Mouse (Mus musculus) Muller cell, postnatal 12 days (primary cell): ENCODE measurements at regions not wholly inside any gene's neighbourhood (a gene's known extent, or its start where the extent isn't known, plus 50 kb on each side); places are given as distances from the start of the nearest gene placed in this dataset.

Experiments used
- DNase-seq: peaks from one replicate; pipeline ENCODE4 v3.0.0-alpha.2; 2015; ENCODE audit errors: inconsistent ontology term

- no peak for DNase-seq
Measured at GRCm38 (mm10) chr3:72735011-72735410, 232.7 kb downstream of the Sis start.

DNA sequence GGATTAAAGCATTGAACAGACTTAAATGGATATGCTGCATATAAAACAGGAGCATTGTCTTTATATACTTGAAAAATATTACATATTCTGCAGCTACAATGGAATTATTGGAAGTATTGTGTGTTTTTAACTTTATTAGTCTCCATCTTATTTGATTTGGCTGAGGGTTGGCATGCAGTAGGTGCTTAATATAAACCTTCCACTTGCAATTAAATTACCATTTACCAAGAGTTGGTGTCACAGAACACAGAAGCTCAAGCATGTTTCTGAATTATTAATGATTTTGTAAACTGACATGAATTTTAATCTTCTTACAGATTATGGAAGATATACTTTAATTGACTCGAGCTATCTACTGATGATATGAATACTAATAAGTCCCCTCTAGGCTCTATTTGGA is 240.3 kb downstream of the Sis start:
- no peak for DNase-seq

DNA sequence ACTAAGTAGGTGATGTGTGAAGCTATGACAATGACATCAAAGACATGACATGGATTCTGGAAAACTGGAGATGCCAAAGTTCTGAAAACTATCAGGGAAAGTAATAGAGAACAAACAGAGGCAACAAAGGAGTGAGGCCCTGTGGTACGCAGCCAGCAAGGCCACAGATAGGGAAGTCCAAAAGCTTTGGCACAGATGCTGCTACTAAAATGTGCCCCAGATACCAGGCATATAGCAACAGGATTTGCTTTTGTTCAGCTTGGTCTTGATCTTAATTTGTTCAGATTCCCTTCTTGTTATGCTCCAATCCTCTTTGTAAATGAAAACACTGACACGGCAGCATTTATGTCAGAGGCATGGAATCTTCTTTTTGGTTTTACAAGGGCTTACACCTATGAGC is 253.9 kb downstream of the Sis start:
- peak; percentile 95 for DNase-seq

GRCm38 (mm10) chr3:72685937-72686336 is 281.7 kb downstream of the Sis start:
- DNase-seq, result no peak

- DNase-seq, result no peak
Measured at GRCm38 (mm10) chr3:72659194-72659593, 308.5 kb downstream of the Sis start.

- no peak for DNase-seq
Measured at GRCm38 (mm10) chr3:72630069-72630468, 337.6 kb downstream of the Sis start.

- no peak for DNase-seq
Measured at GRCm38 (mm10) chr3:72620802-72621201, 346.9 kb downstream of the Sis start.

- DNase-seq, result no peak
Measured at GRCm38 (mm10) chr3:72619862-72620261, 347.8 kb downstream of the Sis start.

- no peak for DNase-seq
Measured at GRCm38 (mm10) chr3:72603718-72604359, 363.8 kb downstream of the Sis start.
